29 mouse cellular contexts compared by ENCODE assay signal in the genomic region with DNA sequence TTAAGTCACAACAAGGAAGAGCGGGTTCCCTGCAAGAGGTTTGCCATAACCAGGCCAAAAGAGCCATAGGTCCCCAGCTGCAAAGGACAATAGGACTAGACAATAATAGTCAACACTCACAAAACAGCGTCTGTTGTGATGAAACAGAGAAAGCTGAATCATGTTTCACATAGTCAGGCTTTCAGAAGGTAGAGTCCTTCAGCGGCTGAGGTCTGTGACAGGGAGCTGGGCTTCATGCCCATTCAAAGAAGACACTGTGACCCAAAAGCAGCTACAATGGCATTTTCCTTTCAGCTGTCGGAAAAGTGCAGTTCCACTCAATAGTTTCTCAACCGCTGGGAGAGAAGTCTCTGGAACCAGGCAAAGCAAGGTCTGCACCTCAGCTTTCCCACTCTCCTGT. TPM values are rescaled to one million over a fixed set of nuclear protein-coding genes. Genes with fewer than 3 reads are reported as not detected.
DNase-seq lines count a peak whose midpoint lies in the region; ATAC-seq lines count a peak whose summit lies in the region.
"Had no signal": no experiment of that assay in that cellular context is flagged by ENCODE, and none has a peak within 500 bp of the region (broad histone marks: within the 10 kb centered on the region; RNA-seq: fewer than 3 reads in every experiment).

No protein-coding gene starts in this region.

- H3K9ac ChIP-seq in heart, embryonic 15.5 days, result no peak overlapping the region
- no peak overlapping the region for H3K9ac ChIP-seq in midbrain, embryonic 16.5 days (ENCODE audit: low read depth, low read length)
- H3K9ac ChIP-seq: forebrain, postnatal 0 days; liver, embryonic 14.5 days; neural tube, embryonic 15.5 days; stomach, embryonic 15.5 days had no signal

- H3K9me3 ChIP-seq in heart, embryonic 15.5 days (replicated peaks), result no peaks in the 10 kb centered on the region
- H3K9me3 ChIP-seq in midbrain, embryonic 10.5 days (replicated peaks), result no peaks in the 10 kb centered on the region; the same call in 1 of the 2 replicates
- H3K9me3 ChIP-seq in midbrain, embryonic 16.5 days (replicated peaks; ENCODE audit: control insufficient read depth, low read length, poor library complexity, severe bottlenecking), result no peaks in the 10 kb centered on the region
- H3K9me3 ChIP-seq: neural tube, embryonic 15.5 days; stomach, embryonic 15.5 days had no signal

- peak; percentile 53 to 72 for DNase-seq in adrenal gland, adult (ENCODE audit: inconsistent age in 2 of 2, low spot score in 1 of 2)
- DNase-seq in adrenal gland, adult 18-20 months (ENCODE audit: low spot score in 2 of 2), result no peak
- peak; percentile 80 for DNase-seq in heart, adult 11 months
- DNase-seq in heart, postnatal 10 days, result no peak
- DNase-seq in heart, postnatal 4 days, result no peak
- DNase-seq in midbrain, embryonic 10.5 days (ENCODE audit: low spot score), result no peak
- DNase-seq: cerebellum, adult 2 months; cerebellum, postnatal 14 days; forebrain, postnatal 0 days; gastrocnemius, postnatal 10 days; kidney, adult 18-20 months; kidney, postnatal 4 days; layer of hippocampus, adult 9-11 months; liver; lung, adult 2 months; lung, postnatal 10 days; midbrain, embryonic 14.5 days; retina, postnatal 1 day; right cerebral cortex, postnatal 14 days had no signal

- H3K27ac ChIP-seq in heart, embryonic 15.5 days, result peak overlapping the region; percentile 77; the same call in 1 of the 2 replicates
- peak overlapping the region; percentile 42; the same call in 1 of the 2 replicates for H3K27ac ChIP-seq in midbrain, embryonic 10.5 days (replicated peaks)
- H3K27ac ChIP-seq in midbrain, embryonic 16.5 days (ENCODE audit: low read length), result no peak overlapping the region
- H3K27ac ChIP-seq: liver, embryonic 14.5 days; macrophage; neural tube, embryonic 15.5 days; stomach, embryonic 15.5 days had no signal

- no peak for ATAC-seq in heart, embryonic 15.5 days (replicated peaks; ENCODE audit: insufficient number of reproducible peaks, insufficient read depth, low FRiP score, low read depth)
- no peak for ATAC-seq in midbrain, embryonic 16.5 days
- ATAC-seq: activated CD4-positive, CD25-positive, alpha-beta regulatory T cell, adult 4 months; forebrain, postnatal 0 days; hindbrain, embryonic 16.5 days had no signal

- peaks cover 41% of the 10 kb centered on the region for H3K4me1 ChIP-seq in heart, embryonic 15.5 days (replicated peaks)
- peaks cover 16% of the 10 kb centered on the region for H3K4me1 ChIP-seq in midbrain, embryonic 10.5 days
- peaks cover 10% of the 10 kb centered on the region for H3K4me1 ChIP-seq in midbrain, embryonic 16.5 days (ENCODE audit: control insufficient read depth, insufficient read depth, low read length)

- no peaks in the 10 kb centered on the region for H3K27me3 ChIP-seq in heart, embryonic 15.5 days
- no peaks in the 10 kb centered on the region for H3K27me3 ChIP-seq in midbrain, embryonic 10.5 days (ENCODE audit: low read depth, poor library complexity, severe bottlenecking)
- no peaks in the 10 kb centered on the region for H3K27me3 ChIP-seq in midbrain, embryonic 16.5 days (ENCODE audit: control insufficient read depth, insufficient read depth, low read depth, low read length)
- H3K27me3 ChIP-seq: CH12.LX; neural tube, embryonic 15.5 days; stomach, embryonic 15.5 days had no signal

- WGBS in heart, embryonic 15.5 days, result 75% methylated on average over 5 of the region's 5 CpGs
- 90% methylated on average over 5 of the region's 5 CpGs for WGBS in midbrain, embryonic 10.5 days
- WGBS in midbrain, embryonic 16.5 days, result 79% methylated on average over 5 of the region's 5 CpGs

- H3K36me3 ChIP-seq in heart, embryonic 15.5 days, result no peaks in the 10 kb centered on the region
- H3K36me3 ChIP-seq in midbrain, embryonic 10.5 days, result no peaks in the 10 kb centered on the region
- no peaks in the 10 kb centered on the region for H3K36me3 ChIP-seq in midbrain, embryonic 16.5 days (ENCODE audit: control insufficient read depth, insufficient read depth, low read length)
- H3K36me3 ChIP-seq: neural tube, embryonic 15.5 days; stomach, embryonic 15.5 days had no signal

- no peak overlapping the region for H3K4me2 ChIP-seq in heart, embryonic 15.5 days
- H3K4me2 ChIP-seq in midbrain, embryonic 16.5 days (ENCODE audit: low read length), result no peak overlapping the region
- H3K4me2 ChIP-seq: neural tube, embryonic 15.5 days; stomach, embryonic 15.5 days had no signal

- H3K4me3 ChIP-seq in heart, embryonic 15.5 days, result no peak overlapping the region
- no peak overlapping the region for H3K4me3 ChIP-seq in midbrain, embryonic 10.5 days
- H3K4me3 ChIP-seq in midbrain, embryonic 16.5 days (ENCODE audit: low read depth, low read length), result no peak overlapping the region
- H3K4me3 ChIP-seq: erythroblast, embryonic 14.5 days; neural tube, embryonic 15.5 days; stomach, embryonic 15.5 days had no signal

- intact Hi-C loops in heart, postnatal 10 days (cut with DNase I), result no loop called here

RNA-seq across cellular contexts. Expression of gene Lrch1, which starts 48.7 kb away (rescaled TPM):
- 10 to 100 TPM; 14.0 to 14.2 TPM for total RNA-seq in adrenal gland, adult 18-20 months (2021)
- 10 to 100 TPM; 19.6 to 20.5 TPM for total RNA-seq in heart, postnatal 10 days (2021)
- polyA plus RNA-seq in heart, embryonic 15.5 days (2015; fragmentation: Nextera tagmentation; extraction: Ambion mirVana), result 10.9 and 12.6 TPM in 2 replicates
- total RNA-seq in heart, postnatal 4 days (2021), result 10 to 100 TPM; 18.7 to 26.3 TPM
- polyA plus RNA-seq in midbrain, embryonic 10.5 days (2016; fragmentation: Nextera tagmentation; extraction: Ambion mirVana), result 6.2 and 6.4 TPM in 2 replicates
- 19.7 and 19.9 TPM in 2 replicates for polyA plus RNA-seq in midbrain, embryonic 16.5 days (2015; fragmentation: Nextera tagmentation; extraction: Ambion mirVana)

Comparison
In these comparisons a context has a peak if more than half of its experiments do, and no peak if none do; other contexts are left out.
1. DNase-seq: peak in adrenal gland, adult (2 of 2) and heart, adult 11 months (single experiment); none in adrenal gland, adult 18-20 months (0 of 2), heart, postnatal 10 days (0 of 2), heart, postnatal 4 days (single experiment) and midbrain, embryonic 10.5 days (single experiment).